Mouse (Mus musculus) C2C12 (cell line): ENCODE results near the gene Abhd12.

Experiments used
- CTCF ChIP-seq: IDR thresholded peaks from one replicate; pipeline ENCODE4 v1.5.1; 2011; ENCODE audit not compliant: control insufficient read depth, insufficient read depth, insufficient read length
- FOSL1 ChIP-seq: IDR thresholded peaks from one replicate; pipeline ENCODE4 v1.8.0; 2011; ENCODE audit warnings: mild to moderate bottlenecking, low read length; ENCODE audit not compliant: poor library complexity, insufficient read depth, severe bottlenecking
- MAX ChIP-seq: IDR thresholded peaks from one replicate; pipeline ENCODE4 v1.6.1; 2011; ENCODE audit warnings: mild to moderate bottlenecking, control low read depth
- USF1 ChIP-seq: IDR thresholded peaks from one replicate; pipeline ENCODE4 v1.6.1; 2011; ENCODE audit warnings: low read depth, mild to moderate bottlenecking, control low read depth, moderate library complexity

- TF ChIP-seq CTCF (no peak), FOSL1 (no peak), MAX (no peak), USF1 (no peak)
Observed at GRCm38 (mm10) chr2:150828654-150829053, 75.9 kb downstream of the Abhd12 start.
